Mouse (Mus musculus): Measurements from ENCODE around the gene Idh1. TPM values are rescaled to one million over a fixed set of nuclear protein-coding genes. Genes with fewer than 3 reads are reported as not detected.
A peak's percentile ranks its signal among the peaks of the same experiment; 100 is the strongest.
"Not testable (repeated sequence)": the region's sequence is repeated elsewhere in the genome, so short reads cannot be mapped to it uniquely, and the experiment has no call there.

Idh1 gene
- 27.7 and 35.1 TPM in 2 replicates for polyA plus RNA-seq (2012; rRNA removed)

DNA sequence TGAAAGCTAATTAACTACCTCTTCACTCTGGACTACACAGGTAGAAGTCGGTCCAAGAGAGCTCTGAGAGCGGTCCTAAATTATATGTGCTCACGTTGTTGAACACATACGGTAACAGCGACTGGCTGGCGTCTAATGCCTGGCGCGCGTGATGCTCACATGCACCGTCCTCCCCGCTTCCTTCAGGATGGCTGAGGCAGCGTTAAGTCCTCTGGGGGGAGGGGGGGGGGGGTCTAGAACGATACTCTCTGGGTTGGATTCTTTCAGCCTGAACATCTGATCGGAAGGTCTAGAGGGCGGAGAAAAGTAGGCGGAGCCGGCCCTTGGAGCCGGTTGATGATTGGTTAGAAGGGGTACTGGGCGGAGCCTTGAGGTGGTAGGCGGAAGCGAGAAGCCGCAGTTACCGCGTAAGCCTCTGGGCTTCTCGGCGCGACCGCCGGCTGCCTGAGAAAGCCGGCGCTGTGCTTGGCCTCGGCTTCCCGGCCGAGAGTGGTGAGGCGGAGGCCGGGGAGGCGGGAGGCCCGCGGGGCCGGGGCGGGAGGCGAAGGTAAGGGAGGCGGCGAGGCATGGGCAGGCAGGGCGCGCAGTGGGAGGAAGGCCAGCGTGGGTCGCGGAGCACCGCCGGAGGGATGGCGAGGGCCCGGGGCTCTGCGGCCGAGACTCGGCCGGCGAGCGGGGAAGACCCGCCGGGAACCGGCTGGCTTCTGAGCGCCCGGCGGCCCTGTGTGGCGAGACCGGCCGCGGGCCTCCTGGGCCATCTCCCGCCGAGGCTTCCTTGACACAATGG is at the start of gene Idh1, which contains the start of gene Pikfyve:
TSS of gene Idh1 (minus strand) at position 214 of the 787 bp plus-strand sequence.
TSS of gene Pikfyve (plus strand) at position 397 of the 787 bp plus-strand sequence.
- Histone ChIP-seq H3K27ac (ENCODE audit: insufficient read depth, low read depth, low read length) (no peak within 1 kb of the TSS; the same call in 1 of the 2 replicates), H3K4me3 (ENCODE audit: low read depth, low read length) (peak within 1 kb of the TSS; percentile 97), H3K27me3 (ENCODE audit: control insufficient read depth, insufficient read depth, low read length) (no peaks in the 10 kb centered on the region; the same call in 1 of the 2 replicates), H3K4me1 (ENCODE audit: control insufficient read depth, insufficient read depth, insufficient read length, low read length) (0 out of 2 replicates have a peak, but pooled peaks cover 3% of the 10 kb centered on the region), H3K36me3 (ENCODE audit: control insufficient read depth, insufficient read depth, low read length) (no peaks in the 10 kb centered on the region)
- TF ChIP-seq CTCF (IDR thresholded peaks at IDR 0.05; ENCODE audit: extremely low read depth, insufficient read length, insufficient replicate concordance, low read depth, low read length), result no peak
- TF ChIP-seq POLR2A (IDR thresholded peaks at IDR 0.05; ENCODE audit: low read depth, low read length), result peak; percentile 96
- under 1% methylated on average over 71 of the region's 71 CpGs for WGBS

DNA sequence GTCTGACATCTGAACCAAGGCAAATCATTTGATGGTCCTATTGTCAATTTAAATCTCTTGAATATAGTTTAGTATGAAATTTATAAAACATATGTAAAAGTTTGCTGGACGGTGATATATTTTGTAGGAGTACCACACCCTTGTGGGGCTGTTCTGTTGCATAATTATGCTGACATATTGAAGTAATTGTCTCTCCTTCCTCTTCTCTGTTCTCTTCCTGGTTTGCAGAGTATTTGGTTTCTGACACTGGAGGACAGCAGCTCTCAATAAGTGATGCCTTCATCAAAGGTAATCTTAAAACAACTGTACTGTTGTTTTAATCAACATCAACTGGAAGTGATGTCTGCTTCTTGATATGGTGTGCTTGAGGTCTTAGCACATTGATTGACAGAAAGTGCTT is 44.3 kb upstream of the Idh1 start:
- H3K36me3 ChIP-seq (ENCODE audit: control insufficient read depth, insufficient read depth, low read length), result peaks cover 20% of the 10 kb centered on the region
- WGBS, result 78% methylated on average over 1 of the region's 1 CpGs
- no peaks in the 10 kb centered on the region for H3K27me3 ChIP-seq (ENCODE audit: control insufficient read depth, insufficient read depth, low read length)
- no peaks in the 10 kb centered on the region for H3K4me1 ChIP-seq (ENCODE audit: control insufficient read depth, insufficient read depth, insufficient read length, low read length)
- H3K4me3 ChIP-seq (ENCODE audit: low read depth, low read length), result no peak overlapping the region
- H3K27ac ChIP-seq (ENCODE audit: insufficient read depth, low read depth, low read length), result no peak overlapping the region
- TF ChIP-seq CTCF (IDR thresholded peaks at IDR 0.05; ENCODE audit: extremely low read depth, insufficient read length, insufficient replicate concordance, low read depth, low read length) (no peak), POLR2A (IDR thresholded peaks at IDR 0.05; ENCODE audit: low read depth, low read length) (no peak)

DNA sequence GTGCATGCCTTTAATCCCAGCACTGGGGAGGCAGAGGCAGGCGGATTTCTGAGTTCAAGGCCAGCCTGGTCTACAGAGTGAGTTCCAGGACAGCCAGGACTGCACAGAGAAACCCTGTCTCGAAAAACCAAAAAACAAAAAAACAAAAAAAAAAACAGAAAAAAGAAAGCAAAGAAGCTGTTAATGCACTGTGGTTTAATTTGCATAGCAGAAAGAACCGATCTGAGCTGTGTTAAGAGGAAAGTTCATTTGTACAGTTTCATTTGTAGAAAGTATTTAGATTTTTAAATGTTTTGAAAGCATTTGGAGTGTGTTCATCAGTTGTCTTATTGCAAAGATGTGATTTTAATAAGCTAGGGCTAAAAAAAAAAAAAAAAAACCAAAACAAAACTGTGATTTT is 43.5 kb upstream of the Idh1 start:
- not testable (repeated sequence) for H3K4me1 ChIP-seq (ENCODE audit: control insufficient read depth, insufficient read depth, insufficient read length, low read length); H3K27ac ChIP-seq (ENCODE audit: insufficient read depth, low read depth, low read length); H3K27me3 ChIP-seq (ENCODE audit: control insufficient read depth, insufficient read depth, low read length); H3K4me3 ChIP-seq (ENCODE audit: low read depth, low read length)
- H3K36me3 ChIP-seq (ENCODE audit: control insufficient read depth, insufficient read depth, low read length), result peaks cover 16% of the 10 kb centered on the region
- whole genome bisulfite sequencing, result 93% methylated on average over 3 of the region's 3 CpGs

DNA sequence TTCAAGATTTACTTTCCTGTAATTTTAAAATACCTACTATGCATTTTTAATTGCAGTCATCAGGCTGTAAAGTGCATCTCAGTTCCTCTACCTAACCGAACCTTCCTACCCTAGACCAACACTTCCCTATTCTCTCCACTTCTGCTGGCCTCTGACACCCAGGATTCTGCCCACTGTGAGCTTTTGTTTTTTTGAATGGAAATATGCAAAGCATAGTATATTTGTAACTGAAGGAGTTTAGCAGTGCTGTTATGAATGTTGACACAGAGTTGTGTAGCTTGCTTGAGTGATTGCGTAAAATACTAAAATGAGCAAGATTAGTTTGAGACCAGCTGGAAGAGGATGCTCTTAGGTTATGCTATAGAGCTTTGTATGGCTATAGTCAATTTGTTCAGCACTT is 41.4 kb upstream of the Idh1 start:
- Histone ChIP-seq H3K4me3 (ENCODE audit: low read depth, low read length) (no peak overlapping the region), H3K4me1 (ENCODE audit: control insufficient read depth, insufficient read depth, insufficient read length, low read length) (no peaks in the 10 kb centered on the region), H3K27me3 (ENCODE audit: control insufficient read depth, insufficient read depth, low read length) (no peaks in the 10 kb centered on the region), H3K27ac (ENCODE audit: insufficient read depth, low read depth, low read length) (no peak overlapping the region), H3K36me3 (ENCODE audit: control insufficient read depth, insufficient read depth, low read length) (peaks cover 16% of the 10 kb centered on the region)
- TF ChIP-seq POLR2A (IDR thresholded peaks at IDR 0.05; ENCODE audit: low read depth, low read length) (no peak), CTCF (IDR thresholded peaks at IDR 0.05; ENCODE audit: extremely low read depth, insufficient read length, insufficient replicate concordance, low read depth, low read length) (no peak)
- WGBS, result 88% methylated on average over 2 of the region's 2 CpGs

DNA sequence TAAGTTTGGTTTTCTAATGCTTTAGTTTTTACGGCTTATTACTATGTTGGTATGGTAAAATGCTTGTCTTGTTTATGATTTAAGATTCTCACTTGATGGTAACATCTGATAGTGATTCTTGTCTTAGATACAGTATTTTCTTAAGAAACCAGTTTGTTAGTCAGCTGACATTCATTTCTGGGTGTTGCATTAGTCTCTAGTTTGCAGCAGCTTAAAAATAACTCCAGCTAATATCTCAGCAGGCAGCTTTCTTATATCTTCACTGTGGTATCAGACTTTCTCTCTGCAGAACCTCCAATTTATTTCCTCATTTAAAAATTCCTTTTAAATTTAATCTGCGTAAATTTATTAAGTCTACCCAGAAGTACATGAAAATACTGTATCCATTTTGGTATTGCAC is 37.4 kb upstream of the Idh1 start:
- 97% methylated on average over 2 of the region's 2 CpGs for WGBS
- no peaks in the 10 kb centered on the region for H3K4me1 ChIP-seq (ENCODE audit: control insufficient read depth, insufficient read depth, insufficient read length, low read length)
- no peaks in the 10 kb centered on the region for H3K27me3 ChIP-seq (ENCODE audit: control insufficient read depth, insufficient read depth, low read length)
- H3K4me3 ChIP-seq (ENCODE audit: low read depth, low read length), result no peak overlapping the region
- TF ChIP-seq CTCF (IDR thresholded peaks at IDR 0.05; ENCODE audit: extremely low read depth, insufficient read length, insufficient replicate concordance, low read depth, low read length) (no peak), POLR2A (IDR thresholded peaks at IDR 0.05; ENCODE audit: low read depth, low read length) (no peak)
- no peak overlapping the region for H3K27ac ChIP-seq (ENCODE audit: insufficient read depth, low read depth, low read length)
- H3K36me3 ChIP-seq (ENCODE audit: control insufficient read depth, insufficient read depth, low read length), result peaks cover 30% of the 10 kb centered on the region

DNA sequence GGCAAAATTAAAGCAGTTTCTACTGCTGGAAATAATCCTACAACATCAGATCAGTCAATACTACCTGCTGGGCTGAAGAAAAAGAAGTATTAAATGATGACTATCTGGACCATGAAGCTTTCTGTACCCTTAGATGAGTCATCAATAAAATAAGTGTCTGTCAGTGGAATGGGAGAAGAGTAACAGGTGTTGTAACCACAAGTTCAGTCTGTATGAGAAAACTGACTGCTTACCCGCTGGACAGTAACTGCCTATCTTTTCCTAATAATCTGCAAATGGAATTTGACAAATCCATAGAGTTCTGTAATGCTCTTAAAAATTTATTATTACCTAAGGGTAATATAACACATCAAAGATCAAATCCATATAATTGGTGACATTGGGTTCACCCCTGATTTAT is 31.7 kb upstream of the Idh1 start:
- WGBS, result 54% methylated on average over 1 of the region's 1 CpGs
- no peaks in the 10 kb centered on the region for H3K27me3 ChIP-seq (ENCODE audit: control insufficient read depth, insufficient read depth, low read length)
- TF ChIP-seq POLR2A (IDR thresholded peaks at IDR 0.05; ENCODE audit: low read depth, low read length) (no peak), CTCF (IDR thresholded peaks at IDR 0.05; ENCODE audit: extremely low read depth, insufficient read length, insufficient replicate concordance, low read depth, low read length) (no peak)
- H3K4me1 ChIP-seq (ENCODE audit: control insufficient read depth, insufficient read depth, insufficient read length, low read length), result no peaks in the 10 kb centered on the region
- peaks cover 19% of the 10 kb centered on the region for H3K36me3 ChIP-seq (ENCODE audit: control insufficient read depth, insufficient read depth, low read length)
- H3K4me3 ChIP-seq (ENCODE audit: low read depth, low read length), result no peak overlapping the region
- H3K27ac ChIP-seq (ENCODE audit: insufficient read depth, low read depth, low read length), result no peak overlapping the region

DNA sequence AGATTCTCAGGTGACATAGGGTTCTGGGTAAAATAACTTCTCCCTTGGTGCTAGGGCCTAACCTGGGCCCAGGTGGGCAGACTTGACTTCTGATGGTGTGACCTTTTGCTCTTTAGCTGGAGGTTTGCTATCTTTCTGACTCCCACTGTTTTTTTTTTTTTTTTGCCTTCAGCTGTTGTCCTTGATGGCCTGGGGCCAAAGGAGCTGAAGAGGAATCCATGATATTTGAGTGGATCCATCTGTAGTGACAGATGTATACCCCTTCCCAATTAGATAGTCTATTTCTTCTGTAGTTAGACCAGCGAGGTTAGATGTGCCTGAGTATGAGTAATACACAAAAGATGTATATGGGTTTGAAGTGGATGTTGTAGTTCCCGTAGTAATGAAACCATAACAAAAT is 31.3 kb upstream of the Idh1 start:
- no peaks in the 10 kb centered on the region for H3K27me3 ChIP-seq (ENCODE audit: control insufficient read depth, insufficient read depth, low read length)
- no peak overlapping the region for H3K4me3 ChIP-seq (ENCODE audit: low read depth, low read length)
- TF ChIP-seq POLR2A (IDR thresholded peaks at IDR 0.05; ENCODE audit: low read depth, low read length), result no peak
- TF ChIP-seq CTCF (IDR thresholded peaks at IDR 0.05; ENCODE audit: extremely low read depth, insufficient read length, insufficient replicate concordance, low read depth, low read length), result no peak
- peaks cover 19% of the 10 kb centered on the region for H3K36me3 ChIP-seq (ENCODE audit: control insufficient read depth, insufficient read depth, low read length)
- 93% methylated on average over 2 of the region's 2 CpGs for WGBS
- no peaks in the 10 kb centered on the region for H3K4me1 ChIP-seq (ENCODE audit: control insufficient read depth, insufficient read depth, insufficient read length, low read length)
- no peak overlapping the region for H3K27ac ChIP-seq (ENCODE audit: insufficient read depth, low read depth, low read length)
